Mouse (Mus musculus): Measurements from ENCODE around the gene Abhd14a. TPM values are rescaled to one million over a fixed set of nuclear protein-coding genes. Genes with fewer than 3 reads are reported as not detected.
A peak's percentile ranks its signal among the peaks of the same experiment; 100 is the strongest.

Abhd14a gene
- polyA plus RNA-seq, 1 experiment from 2014 or later = 21.7 TPM

- peak overlapping the region; percentile 30 for H3K4me3 ChIP-seq (ENCODE audit: low read depth, low read length)
- H3K36me3 ChIP-seq (ENCODE audit: insufficient read depth, low read length) = no peaks in the 10 kb centered on the region
- H3K4me2 ChIP-seq (replicated peaks; ENCODE audit: low read depth, low read length) = peak overlapping the region; percentile 40
- peak; percentile 67 for ATAC-seq
- no peaks in the 10 kb centered on the region for H3K27me3 ChIP-seq (replicated peaks; ENCODE audit: insufficient read depth, low read length)
- TF ChIP-seq CTCF (IDR thresholded peaks at IDR 0.05) = no peak
- peak; percentile 63 for TF ChIP-seq EP300 (IDR thresholded peaks at IDR 0.05)
- no peaks in the 10 kb centered on the region for H3K9me3 ChIP-seq (ENCODE audit: low read length)
- 15% methylated on average over 16 of the region's 16 CpGs for WGBS
- H3K4me1 ChIP-seq (ENCODE audit: insufficient read depth, low read depth, low read length) = peaks cover 28% of the 10 kb centered on the region
- H3K27ac ChIP-seq (ENCODE audit: low read length) = peak overlapping the region; percentile 85
- peak; percentile 93 for DNase-seq (ENCODE audit: low spot score)
- 0 out of 2 replicates have a peak overlapping the region, but pooled peaks have one; percentile 19 for H3K9ac ChIP-seq (replicated peaks; ENCODE audit: low read depth)
Measured at GRCm38 (mm10) chr9:106476002-106476923, 28.8 kb upstream of the Abhd14a start.

GRCm38 (mm10) chr9:106475663-106476001, 28.2 kb upstream of the Abhd14a start, which contains the start of gene Rrp9:
TSS of gene Rrp9 (plus strand) at chr9:106475963.
- H3K4me2 ChIP-seq (replicated peaks; ENCODE audit: low read depth, low read length) = peak within 1 kb of the TSS; percentile 40
- peak within 1 kb of the TSS; percentile 30 for H3K4me3 ChIP-seq (ENCODE audit: low read depth, low read length)
- no peak for DNase-seq (ENCODE audit: low spot score)
- H3K36me3 ChIP-seq (ENCODE audit: insufficient read depth, low read length) = no peaks in the 10 kb centered on the region
- peaks cover 28% of the 10 kb centered on the region for H3K4me1 ChIP-seq (ENCODE audit: insufficient read depth, low read depth, low read length)
- no peak for TF ChIP-seq CTCF (IDR thresholded peaks at IDR 0.05)
- no peak for TF ChIP-seq EP300 (IDR thresholded peaks at IDR 0.05)
- no peaks in the 10 kb centered on the region for H3K9me3 ChIP-seq (ENCODE audit: low read length)
- no peak for ATAC-seq
- peak within 1 kb of the TSS; percentile 85 for H3K27ac ChIP-seq (ENCODE audit: low read length)
- H3K27me3 ChIP-seq (replicated peaks; ENCODE audit: insufficient read depth, low read length) = no peaks in the 10 kb centered on the region
- 0 out of 2 replicates have a peak within 1 kb of the TSS, but pooled peaks have one; percentile 19 for H3K9ac ChIP-seq (replicated peaks; ENCODE audit: low read depth)
- WGBS = 77% methylated on average over 10 of the region's 10 CpGs

- WGBS = 70% methylated on average over 7 of the region's 7 CpGs
- Histone ChIP-seq H3K9ac (replicated peaks; ENCODE audit: low read depth) (no peak overlapping the region), H3K27ac (ENCODE audit: low read length) (peak overlapping the region; percentile 85; the same call in 1 of the 2 replicates), H3K9me3 (ENCODE audit: low read length) (no peaks in the 10 kb centered on the region), H3K27me3 (replicated peaks; ENCODE audit: insufficient read depth, low read length) (no peaks in the 10 kb centered on the region), H3K4me1 (ENCODE audit: insufficient read depth, low read depth, low read length) (peaks cover 28% of the 10 kb centered on the region), H3K4me3 (ENCODE audit: low read depth, low read length) (no peak overlapping the region), H3K4me2 (replicated peaks; ENCODE audit: low read depth, low read length) (peak overlapping the region; percentile 40; the same call in 1 of the 2 replicates), H3K36me3 (ENCODE audit: insufficient read depth, low read length) (no peaks in the 10 kb centered on the region)
- DNase-seq (ENCODE audit: low spot score) (no peak), ATAC-seq (no peak)
- TF ChIP-seq EP300 (IDR thresholded peaks at IDR 0.05) = no peak
- TF ChIP-seq CTCF (IDR thresholded peaks at IDR 0.05) = no peak
Measured at GRCm38 (mm10) chr9:106475046-106475445, 27.6 kb upstream of the Abhd14a start.

GRCm38 (mm10) chr9:106474456-106474855, 27.0 kb upstream of the Abhd14a start:
- Histone ChIP-seq H3K9ac (replicated peaks; ENCODE audit: low read depth) (no peak overlapping the region), H3K4me3 (ENCODE audit: low read depth, low read length) (no peak overlapping the region), H3K4me1 (ENCODE audit: insufficient read depth, low read depth, low read length) (peaks cover 28% of the 10 kb centered on the region), H3K4me2 (replicated peaks; ENCODE audit: low read depth, low read length) (peak overlapping the region; percentile 40; the same call in 1 of the 2 replicates), H3K9me3 (ENCODE audit: low read length) (no peaks in the 10 kb centered on the region), H3K36me3 (ENCODE audit: insufficient read depth, low read length) (no peaks in the 10 kb centered on the region), H3K27ac (ENCODE audit: low read length) (no peak overlapping the region), H3K27me3 (replicated peaks; ENCODE audit: insufficient read depth, low read length) (no peaks in the 10 kb centered on the region)
- ATAC-seq (no peak), DNase-seq (ENCODE audit: low spot score) (peak; percentile 89)
- TF ChIP-seq EP300 (IDR thresholded peaks at IDR 0.05) (no peak), CTCF (IDR thresholded peaks at IDR 0.05) (peak; percentile 84)
- WGBS = 12% methylated on average over 4 of the region's 6 CpGs

GRCm38 (mm10) chr9:106473753-106474105, 26.3 kb upstream of the Abhd14a start:
- no peaks in the 10 kb centered on the region for H3K27me3 ChIP-seq (replicated peaks; ENCODE audit: insufficient read depth, low read length)
- no peaks in the 10 kb centered on the region for H3K36me3 ChIP-seq (ENCODE audit: insufficient read depth, low read length)
- H3K4me2 ChIP-seq (replicated peaks; ENCODE audit: low read depth, low read length) = no peak overlapping the region
- peaks cover 28% of the 10 kb centered on the region for H3K4me1 ChIP-seq (ENCODE audit: insufficient read depth, low read depth, low read length)
- H3K9ac ChIP-seq (replicated peaks; ENCODE audit: low read depth) = no peak overlapping the region
- H3K4me3 ChIP-seq (ENCODE audit: low read depth, low read length) = no peak overlapping the region
- TF ChIP-seq EP300 (IDR thresholded peaks at IDR 0.05) = no peak
- TF ChIP-seq CTCF (IDR thresholded peaks at IDR 0.05) = no peak
- no peak overlapping the region for H3K27ac ChIP-seq (ENCODE audit: low read length)
- no peak for ATAC-seq
- H3K9me3 ChIP-seq (ENCODE audit: low read length) = no peaks in the 10 kb centered on the region
- DNase-seq (ENCODE audit: low spot score) = no peak
- 74% methylated on average over 5 of the region's 5 CpGs for WGBS

- WGBS = 82% methylated on average over 16 of the region's 16 CpGs
- Histone ChIP-seq H3K27me3 (replicated peaks; ENCODE audit: insufficient read depth, low read length) (no peaks in the 10 kb centered on the region), H3K4me1 (ENCODE audit: insufficient read depth, low read depth, low read length) (peaks cover 28% of the 10 kb centered on the region), H3K4me2 (replicated peaks; ENCODE audit: low read depth, low read length) (no peak overlapping the region), H3K27ac (ENCODE audit: low read length) (no peak overlapping the region), H3K9me3 (ENCODE audit: low read length) (no peaks in the 10 kb centered on the region), H3K4me3 (ENCODE audit: low read depth, low read length) (no peak overlapping the region), H3K9ac (replicated peaks; ENCODE audit: low read depth) (no peak overlapping the region), H3K36me3 (ENCODE audit: insufficient read depth, low read length) (no peaks in the 10 kb centered on the region)
- TF ChIP-seq EP300 (IDR thresholded peaks at IDR 0.05) (no peak), CTCF (IDR thresholded peaks at IDR 0.05) (no peak)
- ATAC-seq (no peak), DNase-seq (ENCODE audit: low spot score) (no peak)
Measured at GRCm38 (mm10) chr9:106473081-106473752, 25.7 kb upstream of the Abhd14a start.

Measured in lung, postnatal 0 days (tissue).